Mouse (Mus musculus): ENCODE measurements around the gene Krtap8-1.

The Krtap8-1 gene

GRCm38 (mm10) chr16:89487852-89488251, at the start of gene Krtap8-1:
Krtap8-1 (minus strand) TSS chr16:89487952.
- no peak for DNase-seq

DNA sequence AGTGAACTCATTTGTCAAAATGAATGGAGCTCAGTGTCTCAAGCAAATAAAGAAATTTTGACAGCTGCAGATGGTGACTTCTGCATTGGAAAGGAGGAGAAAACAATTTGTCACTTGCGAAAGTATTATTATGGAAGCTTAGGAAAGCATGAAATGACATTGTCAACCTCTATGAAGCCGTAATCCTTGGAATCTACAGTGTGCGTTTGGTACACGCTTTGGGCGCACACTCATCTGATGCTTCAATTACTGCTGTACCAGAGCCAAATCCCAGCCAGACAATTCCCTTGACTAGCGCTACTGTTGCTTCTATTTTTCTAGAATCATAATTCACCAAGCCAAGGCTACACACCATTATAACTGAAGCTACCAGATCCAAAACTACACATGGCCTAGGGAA, 49.6 kb upstream of the Krtap8-1 start:
- DNase-seq = no peak

DNA sequence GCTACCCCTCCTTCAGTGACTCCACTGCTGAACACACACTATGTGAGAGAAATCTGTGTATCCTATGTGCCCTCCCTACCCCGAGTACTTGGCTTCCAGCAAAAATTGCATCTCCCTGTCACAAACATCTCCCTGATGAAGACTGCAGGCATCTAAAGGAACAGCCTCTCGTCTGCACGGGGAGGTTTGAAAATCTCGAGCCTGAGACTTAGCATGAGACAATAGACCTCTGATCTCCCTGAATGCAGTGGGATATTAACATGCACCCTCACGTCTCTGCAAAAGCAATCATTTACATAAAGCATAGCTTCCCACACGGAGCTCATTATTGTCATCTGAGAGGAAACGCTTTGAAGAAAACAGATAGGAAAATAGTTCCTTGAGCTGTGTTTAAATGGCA, 42.8 kb upstream of the Krtap8-1 start:
- DNase-seq = no peak

- DNase-seq = no peak
These were observed 42.1 kb upstream of the Krtap8-1 start for GRCm38 (mm10) chr16:89529846-89530245.

DNA sequence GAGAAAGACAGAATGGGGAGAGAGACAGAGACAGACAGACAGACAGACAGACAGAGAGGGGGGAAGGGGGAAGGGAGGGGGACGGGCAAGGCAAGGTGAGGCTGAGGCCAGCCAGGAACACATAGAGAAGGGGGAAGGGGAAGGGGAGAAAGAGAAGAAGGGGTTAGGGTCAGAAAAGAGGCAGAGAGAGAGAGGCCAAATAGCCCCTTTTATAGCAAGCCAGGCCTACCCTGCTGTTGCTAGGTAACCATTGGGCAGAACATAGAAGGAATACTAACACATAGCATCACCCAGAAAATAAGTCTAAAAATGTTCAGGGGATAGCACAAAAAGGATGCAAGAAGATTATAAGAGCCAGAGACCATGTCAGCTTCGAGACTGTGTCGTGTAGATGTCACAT, 40.6 kb upstream of the Krtap8-1 start:
- DNase-seq = no peak

GRCm38 (mm10) chr16:89520996-89521395, 33.2 kb upstream of the Krtap8-1 start:
- no peak for DNase-seq

DNA sequence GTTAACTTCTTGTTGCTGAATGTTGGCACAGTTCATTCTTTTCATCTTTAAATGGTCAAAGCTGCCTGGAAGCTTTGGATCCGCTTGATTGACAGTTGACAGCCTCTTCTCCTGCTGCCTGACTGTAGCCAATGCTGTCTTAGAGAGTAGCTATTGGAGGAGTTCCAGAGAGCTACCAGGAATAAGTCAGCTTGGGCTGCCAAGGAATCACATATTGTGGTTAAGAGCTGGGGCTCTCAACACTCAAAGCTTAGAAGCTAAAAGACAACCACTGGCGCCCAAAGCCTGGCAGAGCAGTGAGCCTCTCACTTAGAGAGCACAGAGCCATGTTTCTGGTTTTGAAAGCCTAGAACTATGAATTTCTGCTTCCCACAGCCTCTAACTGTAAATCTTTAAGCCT, 32.8 kb upstream of the Krtap8-1 start:
- no peak for DNase-seq

- no peak for DNase-seq
These were observed 32.3 kb upstream of the Krtap8-1 start for GRCm38 (mm10) chr16:89520091-89520490.

DNA sequence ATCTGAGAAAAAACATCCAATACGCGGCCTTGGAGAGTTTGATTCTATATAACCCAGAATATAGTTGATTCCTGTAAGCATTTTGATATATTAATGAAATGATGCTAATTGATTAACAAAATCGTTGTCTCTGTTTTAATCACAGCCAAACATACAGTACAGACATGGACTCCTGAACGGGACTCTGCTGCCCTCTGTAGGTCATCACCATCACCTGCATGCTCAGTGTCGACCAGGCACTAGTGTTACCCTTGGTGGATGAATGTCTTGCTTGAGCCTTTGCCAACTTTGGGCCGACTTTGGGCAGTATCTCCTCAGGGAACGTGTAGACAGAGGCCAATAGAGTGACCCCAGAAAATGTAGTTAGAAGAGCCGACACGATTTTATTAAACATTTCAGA, 29.9 kb upstream of the Krtap8-1 start:
- DNase-seq = peak; percentile 46 to 51

DNA sequence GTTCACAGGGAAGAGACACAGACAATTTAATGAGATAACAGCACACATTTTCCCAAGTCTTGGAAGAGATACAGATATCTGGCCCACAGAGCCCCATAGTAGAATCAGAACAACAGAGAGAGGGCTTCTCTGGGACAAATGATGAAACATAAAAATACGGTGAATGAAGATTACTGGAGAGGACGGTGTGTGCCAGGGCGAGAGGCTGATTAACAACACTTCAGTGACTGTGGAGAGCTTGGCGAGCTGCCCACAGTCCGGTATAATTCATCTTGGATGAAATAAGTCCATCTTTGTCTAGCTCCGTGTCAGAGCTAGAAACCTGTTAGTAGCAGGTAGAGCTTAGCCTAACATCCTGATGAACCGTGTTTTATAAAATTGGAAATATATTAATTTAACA, 25.7 kb upstream of the Krtap8-1 start:
- DNase-seq = no peak

- DNase-seq = no peak
These were observed 20.5 kb upstream of the Krtap8-1 start, which contains the start of gene Krtap7-1 for GRCm38 (mm10) chr16:89508223-89508622. Krtap7-1 (minus strand) TSS chr16:89508323.

DNA sequence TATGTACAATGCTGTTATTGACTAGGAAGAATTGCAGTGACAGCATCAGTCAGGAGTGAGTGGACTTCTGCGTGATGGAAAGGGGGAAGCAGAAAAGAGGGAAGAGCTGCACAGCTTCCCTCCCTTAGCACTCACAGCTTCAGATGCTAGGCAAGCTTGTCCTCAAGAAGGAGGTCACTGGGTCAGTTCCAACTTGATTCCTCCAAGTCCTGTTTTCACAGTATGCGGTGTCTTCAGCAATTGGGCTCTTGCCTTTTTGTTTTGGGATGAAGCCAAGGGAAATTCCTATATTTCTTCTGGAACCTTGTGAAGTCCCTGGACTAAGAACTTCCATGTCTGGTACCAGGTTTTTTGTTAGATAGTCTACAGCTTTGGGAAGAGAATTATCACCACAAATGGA, 15.8 kb upstream of the Krtap8-1 start:
- no peak for DNase-seq

- DNase-seq = no peak
These were observed 14.1 kb upstream of the Krtap8-1 start for GRCm38 (mm10) chr16:89501870-89502269.

DNA sequence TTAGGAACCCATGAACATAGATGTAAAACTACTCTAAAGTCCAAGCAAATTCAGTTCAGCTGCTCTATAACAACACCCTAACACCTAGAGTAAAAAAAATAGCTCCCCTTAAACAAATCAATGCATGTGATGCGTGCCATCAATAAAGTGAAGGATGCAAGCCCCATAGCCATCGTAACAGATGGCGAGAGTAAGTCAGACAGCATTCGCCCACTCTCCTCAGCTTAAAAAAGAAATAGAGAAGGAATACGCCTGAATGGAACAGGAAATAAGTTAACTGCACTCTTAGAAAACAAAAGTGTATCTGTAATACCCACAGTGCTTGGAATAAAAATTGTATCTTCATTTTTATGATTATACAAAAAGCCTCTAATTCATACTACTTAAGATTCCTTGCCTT, 9.2 kb upstream of the Krtap8-1 start:
- no peak for DNase-seq

DNA sequence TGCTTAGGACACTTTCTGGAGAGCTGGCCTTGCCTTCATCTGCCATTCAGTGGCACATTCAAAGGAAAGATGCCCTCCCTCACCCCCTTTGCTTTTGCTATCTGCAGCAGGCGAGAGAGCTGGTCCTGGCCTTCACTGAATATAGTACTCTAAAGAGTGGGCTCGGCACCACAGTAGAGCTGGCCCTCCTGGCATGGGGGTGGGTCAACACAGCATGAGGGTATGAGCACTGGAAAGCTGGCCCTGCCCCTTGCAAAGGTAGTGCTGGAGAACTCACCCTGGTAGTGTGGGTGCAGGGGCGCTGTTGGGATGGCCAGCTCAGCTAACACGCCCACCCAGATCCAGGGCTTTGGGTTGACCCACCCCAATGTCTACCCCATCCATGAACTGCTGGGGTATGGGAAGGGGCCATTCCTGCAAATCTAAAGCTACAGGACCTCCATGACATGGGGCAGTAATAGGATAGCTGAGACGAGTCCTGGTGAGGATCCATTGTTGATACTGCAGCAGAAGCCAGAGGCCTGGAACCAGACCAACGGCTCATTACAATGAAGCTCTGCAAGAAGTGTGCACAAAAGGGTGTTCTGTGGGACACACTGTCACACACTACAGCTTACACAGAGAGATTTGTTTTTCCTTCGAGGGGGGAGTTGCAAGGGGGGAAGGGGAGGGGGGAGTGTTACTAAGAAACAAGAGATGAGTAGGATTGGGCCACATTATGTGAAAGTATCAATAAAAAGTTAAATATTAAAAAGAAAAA, 7.8 kb upstream of the Krtap8-1 start:
- DNase-seq = no peak

- DNase-seq = no peak
These were observed 10.0 kb downstream of the Krtap8-1 start for GRCm38 (mm10) chr16:89477679-89478314.

DNA sequence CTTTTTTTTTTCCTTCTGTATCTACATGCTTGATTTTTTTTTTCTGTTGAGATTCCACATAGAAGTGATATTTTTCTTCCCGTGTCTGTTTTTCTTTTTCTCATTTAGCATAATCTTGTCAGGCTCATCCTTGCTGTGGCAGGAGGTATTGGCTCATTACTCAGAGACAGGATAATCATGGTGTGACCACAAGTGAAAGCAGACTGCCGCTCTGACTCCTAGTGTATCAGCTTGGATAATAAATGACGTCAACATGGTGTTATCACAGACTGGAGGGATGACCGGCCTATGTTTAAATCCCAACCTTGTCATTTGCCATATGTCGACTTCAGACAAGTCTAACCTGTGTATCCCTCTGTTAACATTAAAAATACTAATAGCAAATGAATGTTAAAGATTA, 26.6 kb downstream of the Krtap8-1 start:
- DNase-seq = no peak

All from kidney, postnatal 25 days (tissue).